8 mouse cellular contexts compared by ENCODE assay signal in genomic region chr9:109055271-109056030, GRCm38 (mm10). TPM values are rescaled to one million over a fixed set of nuclear protein-coding genes. Genes with fewer than 3 reads are reported as not detected.
DNase-seq lines count a peak whose midpoint lies in the region; ATAC-seq lines count a peak whose summit lies in the region.

No protein-coding gene starts in this region.

- H3K27ac ChIP-seq in intestine, embryonic 16.5 days (ENCODE audit: low read length), result peak overlapping the region; percentile 84
- peak overlapping the region; percentile 74 for H3K27ac ChIP-seq in neural tube, embryonic 15.5 days (replicated peaks)

- H3K4me2 ChIP-seq in intestine, embryonic 16.5 days (ENCODE audit: low read depth, low read length), result peak overlapping the region; percentile 57
- peak overlapping the region; percentile 55 for H3K4me2 ChIP-seq in neural tube, embryonic 15.5 days

- no peaks in the 10 kb centered on the region for H3K27me3 ChIP-seq in megakaryocyte, embryonic 14.5 days (replicated peaks)
- no peaks in the 10 kb centered on the region for H3K27me3 ChIP-seq in intestine, embryonic 16.5 days (replicated peaks; ENCODE audit: control insufficient read depth, insufficient read depth, low read length)
- no peaks in the 10 kb centered on the region for H3K27me3 ChIP-seq in neural tube, embryonic 15.5 days (replicated peaks)

- no peaks in the 10 kb centered on the region for H3K9me3 ChIP-seq in megakaryocyte, embryonic 14.5 days
- H3K9me3 ChIP-seq in intestine, embryonic 16.5 days (ENCODE audit: control insufficient read depth, low read length), result no peaks in the 10 kb centered on the region
- H3K9me3 ChIP-seq in neural tube, embryonic 15.5 days (replicated peaks), result no peaks in the 10 kb centered on the region

- no peak for ATAC-seq in megakaryocyte, adult 5-6 weeks (ENCODE audit: poor library complexity, severe bottlenecking)
- ATAC-seq in intestine, embryonic 16.5 days, result no peak
- no peak for ATAC-seq in neural tube, embryonic 15.5 days (ENCODE audit: low FRiP score)

- H3K4me3 ChIP-seq in megakaryocyte, embryonic 14.5 days (replicated peaks), result peak overlapping the region; percentile 87
- peak overlapping the region; percentile 39 for H3K4me3 ChIP-seq in intestine, embryonic 16.5 days (ENCODE audit: low read length)
- peak overlapping the region; percentile 38 for H3K4me3 ChIP-seq in neural tube, embryonic 15.5 days (replicated peaks)

- 88% methylated on average over 12 of the region's 12 CpGs for WGBS in intestine, embryonic 16.5 days
- 90% methylated on average over 12 of the region's 12 CpGs for WGBS in neural tube, embryonic 15.5 days

- DNase-seq in cerebellum, adult 11-12 months, result peak; percentile 54
- DNase-seq in cerebellum, postnatal 36 days, result no peak
- no peak for DNase-seq in urinary bladder, postnatal 25 days (ENCODE audit: low spot score)
- DNase-seq in left cerebral cortex, adult 11 months (ENCODE audit: low spot score), result no peak

- H3K36me3 ChIP-seq in megakaryocyte, embryonic 14.5 days (replicated peaks; ENCODE audit: low read length), result peaks cover 71% of the 10 kb centered on the region
- 0 out of 2 replicates have a peak, but pooled peaks cover 6% of the 10 kb centered on the region for H3K36me3 ChIP-seq in intestine, embryonic 16.5 days (ENCODE audit: control insufficient read depth, insufficient read depth, low read length)
- H3K36me3 ChIP-seq in neural tube, embryonic 15.5 days, result peaks cover 27% of the 10 kb centered on the region

- peaks cover 100% of the 10 kb centered on the region for H3K4me1 ChIP-seq in megakaryocyte, embryonic 14.5 days
- peaks cover 16% of the 10 kb centered on the region for H3K4me1 ChIP-seq in intestine, embryonic 16.5 days (ENCODE audit: control insufficient read depth, insufficient read depth, low read length)
- peaks cover 33% of the 10 kb centered on the region for H3K4me1 ChIP-seq in neural tube, embryonic 15.5 days

- peak overlapping the region; percentile 68 for H3K9ac ChIP-seq in intestine, embryonic 16.5 days (ENCODE audit: low read depth, low read length)
- H3K9ac ChIP-seq in neural tube, embryonic 15.5 days (replicated peaks), result peak overlapping the region; percentile 47

RNA-seq across cellular contexts. Expression of gene Trex1, which starts 4.1 kb away (rescaled TPM):
- polyA plus RNA-seq in megakaryocyte, embryonic 14.5 days (2012; ENCODE audit: insufficient read depth, low replicate concordance), result 25.2 and 49.1 TPM in 2 replicates
- 119 and 124 TPM in 2 replicates for total RNA-seq in megakaryocyte, adult 5-6 weeks (2015)
- total RNA-seq in megakaryocyte, adult 5-6 weeks (2017), result 68.7 and 87.5 TPM in 2 replicates
- 13.0 and 14.4 TPM in 2 replicates for polyA plus RNA-seq in intestine, embryonic 16.5 days (2015; fragmentation: Nextera tagmentation; extraction: Ambion mirVana)
- 13.9 and 15.6 TPM in 2 replicates for polyA plus RNA-seq in neural tube, embryonic 15.5 days (2015; fragmentation: Nextera tagmentation; extraction: Ambion mirVana)

RNA-seq across cellular contexts. Expression of gene Shisa5, which starts 17.1 kb away (rescaled TPM):
- polyA plus RNA-seq in megakaryocyte, embryonic 14.5 days (2012; ENCODE audit: insufficient read depth, low replicate concordance), result 375 and 575 TPM in 2 replicates
- total RNA-seq in megakaryocyte, adult 5-6 weeks (2015), result 119 and 176 TPM in 2 replicates
- total RNA-seq in megakaryocyte, adult 5-6 weeks (2017), result 453 and 632 TPM in 2 replicates
- polyA plus RNA-seq in intestine, embryonic 16.5 days (2015; fragmentation: Nextera tagmentation; extraction: Ambion mirVana), result 162 and 184 TPM in 2 replicates
- polyA plus RNA-seq in neural tube, embryonic 15.5 days (2015; fragmentation: Nextera tagmentation; extraction: Ambion mirVana), result 78.4 and 93.0 TPM in 2 replicates

RNA-seq across cellular contexts. Expression of gene Atrip, which starts 18.5 kb away (rescaled TPM):
- 2.2 and 2.8 TPM in 2 replicates for polyA plus RNA-seq in megakaryocyte, embryonic 14.5 days (2012; ENCODE audit: insufficient read depth, low replicate concordance)
- total RNA-seq in megakaryocyte, adult 5-6 weeks (2015), result 7.2 and 9.5 TPM in 2 replicates
- total RNA-seq in megakaryocyte, adult 5-6 weeks (2017), result 9.7 and 10.2 TPM in 2 replicates
- 18.4 and 21.5 TPM in 2 replicates for polyA plus RNA-seq in intestine, embryonic 16.5 days (2015; fragmentation: Nextera tagmentation; extraction: Ambion mirVana)
- polyA plus RNA-seq in neural tube, embryonic 15.5 days (2015; fragmentation: Nextera tagmentation; extraction: Ambion mirVana), result 32.8 TPM in 2 replicates

RNA-seq across cellular contexts. Expression of gene Ccdc51, which starts 26.8 kb away (rescaled TPM):
- 3.8 TPM in 1 of 2 replicates, not detected in the other for polyA plus RNA-seq in megakaryocyte, embryonic 14.5 days (2012; ENCODE audit: insufficient read depth, low replicate concordance)
- total RNA-seq in megakaryocyte, adult 5-6 weeks (2015), result 4.7 and 6.0 TPM in 2 replicates
- 6.7 and 11.0 TPM in 2 replicates for total RNA-seq in megakaryocyte, adult 5-6 weeks (2017)
- 20.0 and 20.2 TPM in 2 replicates for polyA plus RNA-seq in intestine, embryonic 16.5 days (2015; fragmentation: Nextera tagmentation; extraction: Ambion mirVana)
- polyA plus RNA-seq in neural tube, embryonic 15.5 days (2015; fragmentation: Nextera tagmentation; extraction: Ambion mirVana), result 12.2 and 13.7 TPM in 2 replicates

RNA-seq across cellular contexts. Expression of gene Tma7, which starts 26.9 kb away (rescaled TPM):
- 28.0 and 687 TPM in 2 replicates for polyA plus RNA-seq in megakaryocyte, embryonic 14.5 days (2012; ENCODE audit: insufficient read depth, low replicate concordance)
- 367 and 406 TPM in 2 replicates for total RNA-seq in megakaryocyte, adult 5-6 weeks (2015)
- total RNA-seq in megakaryocyte, adult 5-6 weeks (2017), result 109 and 136 TPM in 2 replicates
- 597 and 612 TPM in 2 replicates for polyA plus RNA-seq in intestine, embryonic 16.5 days (2015; fragmentation: Nextera tagmentation; extraction: Ambion mirVana)
- 678 and 752 TPM in 2 replicates for polyA plus RNA-seq in neural tube, embryonic 15.5 days (2015; fragmentation: Nextera tagmentation; extraction: Ambion mirVana)
